Mouse (Mus musculus) ES-Bruce4 (cell line): ENCODE measurements at regions not wholly inside any gene's neighbourhood (a gene's known extent, or its start where the extent isn't known, plus 50 kb on each side); places are given as distances from the start of the nearest gene placed in this dataset.

Experiments
- CTCF ChIP-seq: IDR thresholded peaks from one replicate; pipeline ENCODE4 v1.8.1; 2011; ENCODE audit warnings: low read depth, low read length
- POLR2A ChIP-seq: IDR thresholded peaks from one replicate; pipeline ENCODE4 v1.8.1; 2011; ENCODE audit warnings: low read length; ENCODE audit not compliant: insufficient read depth

GRCm38 (mm10) chr13:31423599-31423998, 132.3 kb upstream of the Foxq1 start:
- TF ChIP-seq POLR2A (no peak), CTCF (no peak)
